Mouse (Mus musculus) ovary, postnatal 14 days (tissue): Measurements from ENCODE around the gene Terf2.

Experiments used
- DNase-seq: peaks from one replicate; pipeline ENCODE4 v3.0.0; 2022; ENCODE audit warnings: low spot score

Gene Terf2

GRCm38 (mm10) chr8:107096366-107097036 is at the start of gene Terf2:
Gene Terf2, minus strand, starts transcription at chr8:107096547.
- DNase-seq = peak; percentile 83

GRCm38 (mm10) chr8:107143501-107143900 is 47.2 kb upstream of the Terf2 start:
- no peak for DNase-seq

GRCm38 (mm10) chr8:107142539-107142938 is 46.2 kb upstream of the Terf2 start:
- no peak for DNase-seq

- DNase-seq = no peak
Observed at GRCm38 (mm10) chr8:107139704-107140470, 43.5 kb upstream of the Terf2 start.

GRCm38 (mm10) chr8:107138338-107138737 is 42.0 kb upstream of the Terf2 start:
- no peak for DNase-seq

GRCm38 (mm10) chr8:107137591-107137990 is 41.2 kb upstream of the Terf2 start:
- no peak for DNase-seq

GRCm38 (mm10) chr8:107136003-107136612 is 39.8 kb upstream of the Terf2 start:
- no peak for DNase-seq

- DNase-seq = no peak
Observed at GRCm38 (mm10) chr8:107133881-107134280, 37.5 kb upstream of the Terf2 start.

GRCm38 (mm10) chr8:107132581-107133491 is 36.5 kb upstream of the Terf2 start:
- DNase-seq = no peak

- DNase-seq = no peak
Observed at GRCm38 (mm10) chr8:107130028-107130427, 33.7 kb upstream of the Terf2 start.

- peak; percentile 51 for DNase-seq
Observed at GRCm38 (mm10) chr8:107129171-107130025, 33.1 kb upstream of the Terf2 start.

GRCm38 (mm10) chr8:107124343-107124742 is 28.0 kb upstream of the Terf2 start:
- DNase-seq = no peak

- no peak for DNase-seq
Observed at GRCm38 (mm10) chr8:107123063-107123614, 26.8 kb upstream of the Terf2 start.

- no peak for DNase-seq
Observed at GRCm38 (mm10) chr8:107121681-107122291, 25.4 kb upstream of the Terf2 start.

GRCm38 (mm10) chr8:107120806-107121205 is 24.5 kb upstream of the Terf2 start:
- no peak for DNase-seq

GRCm38 (mm10) chr8:107119412-107119811 is 23.1 kb upstream of the Terf2 start:
- no peak for DNase-seq

- DNase-seq = no peak
Observed at GRCm38 (mm10) chr8:107118803-107119233, 22.5 kb upstream of the Terf2 start.

GRCm38 (mm10) chr8:107117019-107117418 is 20.7 kb upstream of the Terf2 start:
- no peak for DNase-seq

- DNase-seq = peak; percentile 78
Observed at GRCm38 (mm10) chr8:107116023-107116422, 19.7 kb upstream of the Terf2 start.

- no peak for DNase-seq
Observed at GRCm38 (mm10) chr8:107115008-107115320, 18.6 kb upstream of the Terf2 start.
